Mouse (Mus musculus) retina, postnatal 7 days (tissue): ENCODE measurements at regions not wholly inside any gene's neighbourhood (a gene's known extent, or its start where the extent isn't known, plus 50 kb on each side); places are given as distances from the start of the nearest gene placed in this dataset.

Experiments used
- DNase-seq: peaks from one replicate; pipeline ENCODE4 v3.0.0-alpha.2; 2012; ENCODE audit warnings: low read depth, low spot score

DNA sequence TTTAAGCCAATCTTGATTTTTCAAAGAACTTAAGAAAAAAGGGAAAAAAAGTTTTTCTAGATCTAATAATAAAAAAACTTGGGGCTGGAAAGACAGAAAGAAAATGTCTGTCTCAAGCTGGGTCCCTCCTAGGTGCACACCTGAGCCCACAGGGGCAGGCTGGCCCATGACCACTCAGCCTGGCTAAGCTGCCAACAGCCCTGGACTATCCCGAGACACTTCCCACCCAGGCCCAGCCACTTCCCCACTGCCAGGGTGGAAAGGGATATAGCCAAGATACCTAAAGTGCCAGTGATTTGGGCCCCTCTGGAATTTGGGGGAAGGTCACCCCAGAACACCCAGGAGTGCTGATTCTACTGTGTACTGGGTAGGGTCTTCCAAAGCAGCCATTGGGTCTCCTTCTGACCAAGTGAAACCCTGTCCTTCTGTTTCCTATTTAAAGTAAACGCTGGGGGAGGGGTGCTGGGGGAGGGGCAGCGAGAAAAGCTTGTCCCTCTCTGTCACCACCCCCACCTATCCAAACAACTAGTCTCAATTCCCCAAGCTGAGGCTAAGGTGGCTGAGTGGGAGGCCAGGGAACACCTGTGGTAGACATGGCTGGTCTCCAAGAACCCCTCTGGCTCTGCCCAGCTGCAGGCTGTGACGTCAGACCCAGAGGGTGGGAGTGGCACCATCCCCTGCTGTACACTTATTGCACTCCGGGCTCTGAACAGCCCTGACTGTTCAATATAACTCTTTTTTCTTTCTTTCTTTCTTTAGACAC, 62.6 kb downstream of the Mcfd2 start:
- no peak for DNase-seq

DNA sequence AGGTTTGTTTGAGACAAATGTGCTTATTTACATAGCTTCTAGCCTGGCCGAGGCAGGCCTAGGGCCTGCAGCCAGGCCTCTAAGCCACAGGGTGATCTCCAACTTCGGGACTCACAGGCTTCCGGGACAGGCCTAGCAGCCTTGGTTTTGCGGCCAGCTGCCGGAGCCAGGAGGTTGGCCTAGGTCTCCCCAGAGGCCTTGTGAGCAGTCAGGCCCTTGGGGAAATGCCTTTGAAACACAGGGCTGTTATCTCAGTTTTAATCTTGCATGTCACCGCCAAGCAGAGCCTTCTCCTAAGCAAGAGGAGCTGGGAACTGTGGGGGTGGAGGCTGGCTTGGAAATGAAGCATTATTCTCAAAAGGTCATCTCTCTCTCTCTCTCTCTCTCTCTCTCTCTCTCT, 63.2 kb downstream of the Mcfd2 start:
- no peak for DNase-seq

DNA sequence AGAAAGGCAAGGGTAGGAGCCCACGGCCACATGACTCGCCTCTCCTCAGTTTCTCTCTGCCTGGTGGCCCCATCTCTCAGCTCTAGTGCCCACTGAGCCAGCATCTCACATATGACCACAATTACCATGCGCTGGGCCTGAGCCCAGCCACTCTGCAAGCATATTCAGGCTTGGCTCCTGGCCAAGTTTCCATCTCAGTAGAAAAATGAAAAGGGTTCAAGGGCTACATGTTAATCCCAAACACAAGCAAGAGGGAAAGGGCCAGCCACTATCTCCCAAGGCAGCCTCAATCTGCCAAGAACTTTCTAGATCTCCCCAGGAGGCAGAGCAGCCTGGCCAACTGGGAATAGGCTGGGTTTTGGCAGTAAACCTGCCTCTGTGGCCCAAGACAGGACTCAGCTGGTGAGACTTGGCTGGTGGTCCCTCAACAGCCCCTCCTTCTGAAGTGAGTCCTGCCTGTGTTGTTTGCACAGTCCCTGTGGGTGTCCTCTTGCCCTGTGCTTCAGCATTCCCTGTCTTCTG, 65.0 kb downstream of the Mcfd2 start:
- DNase-seq, result peak; percentile 23

DNA sequence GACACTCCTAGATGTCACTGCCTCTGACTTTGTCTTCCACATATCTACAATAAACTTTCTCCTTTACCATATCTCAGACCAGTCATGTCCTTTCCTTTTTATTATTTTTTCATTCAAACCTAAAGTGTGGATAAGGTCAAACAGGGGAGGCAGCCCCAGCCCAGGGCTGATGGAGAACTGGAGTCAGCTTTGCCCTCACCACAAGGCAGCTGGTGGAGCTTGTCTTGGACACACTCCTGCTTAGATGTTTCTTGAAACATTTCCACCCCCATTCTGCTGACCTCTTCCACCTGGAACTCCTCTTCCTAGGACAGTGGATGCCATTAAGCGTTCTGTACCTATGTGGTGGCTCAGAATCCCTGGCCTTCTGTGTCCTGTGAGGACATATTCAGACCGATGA, 65.6 kb downstream of the Mcfd2 start:
- no peak for DNase-seq

DNA sequence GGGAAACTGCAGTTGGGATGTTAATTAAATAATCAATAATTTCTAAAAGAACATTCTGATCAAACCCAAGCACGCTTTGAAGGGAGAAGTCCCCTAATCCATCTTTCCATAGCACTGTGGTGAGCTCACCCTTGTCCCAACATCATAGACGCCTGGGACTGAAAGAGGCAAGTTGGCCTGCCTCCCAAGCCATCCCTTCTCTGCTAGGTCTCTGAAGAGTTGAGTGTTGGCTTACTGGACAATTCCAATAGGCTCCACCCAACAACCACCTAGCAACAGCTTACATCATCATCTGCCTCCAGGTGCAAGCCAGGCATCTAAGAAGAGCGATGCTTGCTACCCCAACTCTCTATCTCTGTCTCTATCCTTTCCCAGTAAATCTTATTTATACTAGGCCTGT, 66.6 kb downstream of the Mcfd2 start:
- no peak for DNase-seq

DNA sequence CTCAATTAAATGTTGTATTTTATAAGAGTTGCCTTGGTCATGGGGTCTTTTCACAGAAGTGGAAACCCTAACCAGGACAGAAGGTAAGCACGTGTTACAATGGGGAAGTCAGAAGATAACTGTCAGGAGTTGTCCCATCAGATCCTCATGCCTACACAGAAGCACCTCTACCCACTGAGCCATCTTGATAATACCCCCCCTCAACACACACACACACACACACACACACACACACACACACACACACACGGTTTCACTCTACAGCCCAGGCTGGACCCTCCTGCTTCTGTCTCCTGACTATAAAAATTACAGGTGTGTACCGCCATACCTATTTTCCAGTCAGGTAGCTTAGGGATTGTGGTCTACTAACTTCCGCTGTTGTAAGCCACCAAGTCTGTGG, 68.3 kb downstream of the Mcfd2 start:
- no peak for DNase-seq

DNA sequence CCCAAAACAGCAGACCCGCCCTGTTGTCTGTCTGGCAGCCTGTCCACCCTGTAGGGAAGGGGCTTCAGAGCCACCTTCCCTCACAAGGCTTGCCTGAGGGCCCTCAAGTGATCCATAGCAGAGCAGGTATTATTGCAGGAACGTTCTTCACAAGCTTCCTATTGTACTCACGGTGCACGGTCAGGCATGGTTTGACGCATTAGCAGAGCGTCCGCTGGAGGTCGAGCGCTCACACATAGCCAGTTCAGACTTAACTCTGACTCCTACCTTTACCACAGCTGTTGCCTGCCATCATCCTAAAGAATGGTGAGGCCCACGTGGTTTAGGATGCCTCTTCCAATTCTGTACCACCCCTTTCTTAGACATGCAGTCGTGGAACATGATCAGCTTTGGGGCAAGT, 71.1 kb downstream of the Mcfd2 start:
- no peak for DNase-seq

DNA sequence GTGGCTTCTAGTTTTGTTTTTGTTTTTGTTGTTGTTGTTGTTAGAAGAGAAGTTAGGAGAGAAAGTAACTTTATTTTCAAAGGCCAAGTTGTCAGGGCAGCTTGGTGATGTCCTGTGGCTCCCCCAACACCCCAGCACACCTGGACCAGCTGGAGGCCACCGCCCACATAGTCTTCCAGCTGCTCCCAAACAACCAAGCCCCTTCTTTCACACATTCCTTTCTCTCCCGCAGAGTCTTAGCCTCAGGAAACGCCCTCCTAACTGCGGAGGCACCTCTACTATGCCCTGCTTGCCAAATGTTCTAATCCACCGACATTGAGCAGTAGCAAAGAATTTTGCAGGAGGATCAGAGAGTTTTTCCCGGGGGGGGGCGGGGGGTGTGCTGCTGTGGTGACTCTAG, 72.3 kb downstream of the Mcfd2 start:
- no peak for DNase-seq

DNA sequence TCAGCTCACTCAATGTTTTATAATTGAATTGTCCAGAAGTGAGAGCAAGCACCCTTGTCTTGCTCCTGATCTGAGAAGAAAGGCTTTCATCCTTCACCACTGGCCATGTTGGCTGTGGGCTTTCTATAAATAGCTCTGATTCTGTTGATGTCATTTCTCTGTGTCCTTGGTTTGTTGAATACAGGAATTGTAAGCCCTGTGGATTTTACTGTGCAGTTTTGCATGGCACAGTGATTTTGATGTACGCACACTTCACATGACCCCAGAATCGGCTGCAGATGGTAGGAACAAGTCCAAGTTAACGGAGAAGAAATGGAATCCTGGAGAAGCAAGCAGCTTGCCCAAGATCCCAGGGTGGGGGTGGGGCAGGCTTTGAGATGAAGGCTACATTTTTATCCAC, 76.1 kb downstream of the Mcfd2 start:
- no peak for DNase-seq
